Mouse (Mus musculus) urinary bladder, postnatal 4 days (tissue): Measurements from ENCODE around the gene Fggy.

Source experiments
- DNase-seq, 2 experiments: peaks; one replicate each; pipeline ENCODE4 v3.0.0; 2021 to 2022; ENCODE audit warnings: low spot score in 2 of 2

Gene Fggy

GRCm38 (mm10) chr4:95590878-95591277 is 33.6 kb downstream of the Fggy start:
- DNase-seq, result no peak

GRCm38 (mm10) chr4:95597208-95597607 is 39.9 kb downstream of the Fggy start:
- no peak for DNase-seq

- no peak for DNase-seq
Observed at GRCm38 (mm10) chr4:95601776-95602175, 44.5 kb downstream of the Fggy start.

GRCm38 (mm10) chr4:95603254-95603653 is 45.9 kb downstream of the Fggy start:
- DNase-seq, result no peak

- no peak for DNase-seq
Observed at GRCm38 (mm10) chr4:95610663-95611062, 53.4 kb downstream of the Fggy start.

GRCm38 (mm10) chr4:95611390-95611789 is 54.1 kb downstream of the Fggy start:
- DNase-seq, result no peak

GRCm38 (mm10) chr4:95621046-95621445 is 63.7 kb downstream of the Fggy start:
- no peak for DNase-seq

- DNase-seq, result no peak
Observed at GRCm38 (mm10) chr4:95624696-95625095, 67.4 kb downstream of the Fggy start.

GRCm38 (mm10) chr4:95625651-95626050 is 68.3 kb downstream of the Fggy start:
- no peak for DNase-seq

GRCm38 (mm10) chr4:95626186-95626585 is 68.9 kb downstream of the Fggy start:
- no peak for DNase-seq

- no peak for DNase-seq
Observed at GRCm38 (mm10) chr4:95634903-95635302, 77.6 kb downstream of the Fggy start.

- DNase-seq, result peak; percentile 68 to 72
Observed at GRCm38 (mm10) chr4:95636937-95637749, 79.8 kb downstream of the Fggy start.

- no peak for DNase-seq
Observed at GRCm38 (mm10) chr4:95638063-95638462, 80.8 kb downstream of the Fggy start.

- DNase-seq, result no peak
Observed at GRCm38 (mm10) chr4:95640831-95641230, 83.5 kb downstream of the Fggy start.

- no peak for DNase-seq
Observed at GRCm38 (mm10) chr4:95644048-95644447, 86.7 kb downstream of the Fggy start.

- DNase-seq, result no peak
Observed at GRCm38 (mm10) chr4:95648801-95649551, 91.7 kb downstream of the Fggy start.

GRCm38 (mm10) chr4:95649552-95649905 is 92.2 kb downstream of the Fggy start:
- no peak for DNase-seq

- no peak for DNase-seq
Observed at GRCm38 (mm10) chr4:95649980-95650379, 92.7 kb downstream of the Fggy start.

GRCm38 (mm10) chr4:95652044-95652443 is 94.7 kb downstream of the Fggy start:
- DNase-seq, result no peak

GRCm38 (mm10) chr4:95653296-95653912 is 96.1 kb downstream of the Fggy start:
- no peak for DNase-seq

- no peak for DNase-seq
Observed at GRCm38 (mm10) chr4:95653913-95654301, 96.6 kb downstream of the Fggy start.

GRCm38 (mm10) chr4:95659024-95659423 is 101.7 kb downstream of the Fggy start:
- no peak for DNase-seq

- no peak for DNase-seq
Observed at GRCm38 (mm10) chr4:95663596-95663995, 106.3 kb downstream of the Fggy start.
